Mouse (Mus musculus): Measurements from ENCODE around the gene Chad. TPM values are rescaled to one million over a fixed set of nuclear protein-coding genes. Genes with fewer than 3 reads are reported as not detected.
A peak's percentile ranks its signal among the peaks of the same experiment; 100 is the strongest.

Chad gene
- polyA plus RNA-seq, 1 experiment: not detected

DNA sequence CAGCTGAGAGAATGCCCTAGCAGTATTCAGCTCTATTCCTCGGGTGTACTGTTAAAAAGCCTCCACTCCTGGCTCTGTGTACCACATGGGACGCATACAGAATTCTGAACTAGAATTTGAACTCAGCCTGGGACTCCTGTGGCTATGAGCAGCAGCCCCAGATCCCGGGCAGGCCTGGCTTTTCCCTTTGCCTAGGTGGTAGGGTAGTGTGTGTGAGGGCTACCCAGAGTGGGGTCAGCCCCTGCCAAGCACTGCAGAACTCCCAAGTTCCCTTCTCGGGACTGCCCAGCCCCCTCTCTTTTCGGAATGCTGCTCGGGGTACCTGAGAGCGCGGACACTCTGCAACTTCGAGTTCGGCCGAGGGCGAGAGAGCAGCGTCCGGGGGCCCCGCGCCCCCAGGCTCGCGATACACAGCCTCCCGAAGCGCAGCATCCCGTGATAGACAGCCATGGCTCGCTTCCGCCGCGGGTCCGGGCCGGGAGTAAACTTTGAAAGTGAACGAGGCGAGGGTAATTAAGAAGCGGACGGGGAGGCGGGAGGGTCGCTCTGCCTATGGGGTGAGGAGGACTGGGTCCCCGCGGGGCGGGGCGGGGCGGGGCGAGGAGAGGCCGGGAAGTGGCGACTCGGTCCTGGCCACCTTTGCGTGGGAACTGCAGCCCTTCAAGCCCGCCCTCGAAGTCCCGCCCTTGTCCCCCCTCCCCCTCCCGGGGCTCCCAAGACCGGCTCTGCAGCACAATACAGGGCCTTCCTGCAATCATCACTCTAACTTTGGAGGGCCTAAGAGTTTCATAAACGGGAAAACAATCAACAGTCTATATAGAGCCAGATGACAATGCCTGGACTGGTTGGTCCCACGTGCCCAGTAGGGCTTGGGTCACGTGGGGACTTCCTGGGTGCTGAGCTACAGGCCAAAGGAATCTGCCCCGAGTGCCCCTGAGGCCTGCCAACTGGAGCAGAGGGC lies 36.8 kb downstream of the Chad start, which contains the start of gene Acsf2:
Gene Acsf2, minus strand, starts transcription at position 551 of the 961 bp plus-strand sequence.
- Histone ChIP-seq H3K4me3 (ENCODE audit: insufficient read depth, low read depth, low read length) (peak within 1 kb of the TSS; percentile 41), H3K27ac (ENCODE audit: insufficient read depth, low read depth, low read length) (no peak within 1 kb of the TSS), H3K4me1 (ENCODE audit: control insufficient read depth, insufficient read depth, low read length) (peaks cover 4% of the 10 kb centered on the region)
- 2% methylated on average over 51 of the region's 52 CpGs for WGBS
- TF ChIP-seq CTCF (IDR thresholded peaks at IDR 0.05; ENCODE audit: insufficient read depth, low read depth, low read length): no peak
- TF ChIP-seq POLR2A (IDR thresholded peaks at IDR 0.05; ENCODE audit: insufficient read depth, low read depth, low read length): no peak

- no peak for TF ChIP-seq CTCF (IDR thresholded peaks at IDR 0.05; ENCODE audit: insufficient read depth, low read depth, low read length)
- TF ChIP-seq POLR2A (IDR thresholded peaks at IDR 0.05; ENCODE audit: insufficient read depth, low read depth, low read length): no peak
- H3K4me3 ChIP-seq (ENCODE audit: insufficient read depth, low read depth, low read length): no peak overlapping the region
- 78% methylated on average over 11 of the region's 11 CpGs for WGBS
- peaks cover 4% of the 10 kb centered on the region for H3K4me1 ChIP-seq (ENCODE audit: control insufficient read depth, insufficient read depth, low read length)
- H3K27ac ChIP-seq (ENCODE audit: insufficient read depth, low read depth, low read length): no peak overlapping the region
Observed at GRCm38 (mm10) chr11:94602356-94602955, 37.6 kb downstream of the Chad start.

DNA sequence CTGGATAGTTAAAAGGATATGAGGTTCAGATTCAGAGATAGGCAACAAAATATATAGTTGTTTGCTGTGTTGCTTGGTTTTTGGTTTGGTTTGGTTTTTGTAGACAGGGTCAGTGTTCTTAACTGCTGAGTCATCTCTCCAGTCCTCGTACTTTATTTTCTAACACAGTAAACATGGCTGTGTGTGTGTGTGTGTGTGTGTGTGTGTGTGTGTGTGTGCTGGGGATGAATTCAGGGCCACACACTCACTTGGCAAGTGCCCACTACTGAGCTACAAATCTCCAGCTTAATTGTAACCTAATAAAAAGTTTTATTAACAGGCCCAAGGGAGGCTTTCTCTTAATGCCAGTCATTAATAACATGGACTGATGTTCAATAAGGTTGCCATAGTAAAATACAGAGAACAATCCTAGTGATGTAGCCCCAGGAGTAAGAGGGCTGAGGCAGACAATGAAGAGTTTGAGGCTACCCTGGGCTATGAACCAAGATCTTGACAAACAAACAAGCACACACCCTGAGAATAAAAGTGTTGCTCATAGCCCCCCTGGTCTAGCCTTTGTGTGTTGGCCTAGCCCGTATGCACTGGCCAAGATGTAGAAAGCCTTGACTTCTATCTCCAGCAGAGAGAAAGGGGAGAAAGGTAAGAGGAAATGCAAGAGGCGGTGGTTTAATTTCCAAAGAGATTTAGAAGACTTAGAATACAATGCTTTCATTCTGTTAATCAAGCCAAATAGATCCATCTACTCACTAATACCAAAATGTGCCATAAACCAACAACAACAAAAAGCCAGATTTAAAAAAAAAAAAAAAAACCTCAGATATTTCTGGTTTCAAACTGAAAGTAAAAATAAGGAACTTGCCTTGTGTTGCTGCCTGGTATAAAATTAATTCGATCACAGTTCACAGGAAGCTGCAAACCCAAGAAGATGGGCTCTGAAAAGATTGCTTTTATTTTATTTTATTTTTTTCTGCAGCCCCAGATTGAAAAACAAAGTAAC lies 46.2 kb downstream of the Chad start:
- H3K27ac ChIP-seq (ENCODE audit: insufficient read depth, low read depth, low read length): no peak overlapping the region
- TF ChIP-seq POLR2A (IDR thresholded peaks at IDR 0.05; ENCODE audit: insufficient read depth, low read depth, low read length): no peak
- TF ChIP-seq CTCF (IDR thresholded peaks at IDR 0.05; ENCODE audit: insufficient read depth, low read depth, low read length): no peak
- H3K4me1 ChIP-seq (ENCODE audit: control insufficient read depth, insufficient read depth, low read length): no peaks in the 10 kb centered on the region
- 57% methylated on average over 4 of the region's 4 CpGs for WGBS
- H3K4me3 ChIP-seq (ENCODE audit: insufficient read depth, low read depth, low read length): no peak overlapping the region

GRCm38 (mm10) chr11:94614603-94615002 lies 49.8 kb downstream of the Chad start:
- Histone ChIP-seq H3K4me3 (ENCODE audit: insufficient read depth, low read depth, low read length) (no peak overlapping the region), H3K27ac (ENCODE audit: insufficient read depth, low read depth, low read length) (no peak overlapping the region), H3K4me1 (ENCODE audit: control insufficient read depth, insufficient read depth, low read length) (no peaks in the 10 kb centered on the region)
- TF ChIP-seq POLR2A (IDR thresholded peaks at IDR 0.05; ENCODE audit: insufficient read depth, low read depth, low read length) (no peak), CTCF (IDR thresholded peaks at IDR 0.05; ENCODE audit: insufficient read depth, low read depth, low read length) (no peak)
- whole genome bisulfite sequencing: 75% methylated on average over 4 of the region's 4 CpGs

GRCm38 (mm10) chr11:94615494-94615893 lies 50.6 kb downstream of the Chad start:
- TF ChIP-seq POLR2A (IDR thresholded peaks at IDR 0.05; ENCODE audit: insufficient read depth, low read depth, low read length) (no peak), CTCF (IDR thresholded peaks at IDR 0.05; ENCODE audit: insufficient read depth, low read depth, low read length) (no peak)
- WGBS: 16% methylated on average over 4 of the region's 4 CpGs
- Histone ChIP-seq H3K4me1 (ENCODE audit: control insufficient read depth, insufficient read depth, low read length) (no peaks in the 10 kb centered on the region), H3K27ac (ENCODE audit: insufficient read depth, low read depth, low read length) (no peak overlapping the region), H3K4me3 (ENCODE audit: insufficient read depth, low read depth, low read length) (no peak overlapping the region)

- 97% methylated on average over 2 of the region's 2 CpGs for WGBS
- Histone ChIP-seq H3K27ac (ENCODE audit: insufficient read depth, low read depth, low read length) (no peak overlapping the region), H3K4me3 (ENCODE audit: insufficient read depth, low read depth, low read length) (no peak overlapping the region), H3K4me1 (ENCODE audit: control insufficient read depth, insufficient read depth, low read length) (no peaks in the 10 kb centered on the region)
- TF ChIP-seq POLR2A (IDR thresholded peaks at IDR 0.05; ENCODE audit: insufficient read depth, low read depth, low read length) (no peak), CTCF (IDR thresholded peaks at IDR 0.05; ENCODE audit: insufficient read depth, low read depth, low read length) (no peak)
Observed at GRCm38 (mm10) chr11:94617646-94618045, 52.8 kb downstream of the Chad start.

Other genes starting within 250 kb of the Chad start
- 287 and 558 TPM in 2 replicates for gene Luc7l3, start 243.1 kb upstream of the Chad start, polyA plus RNA-seq (2012; ENCODE audit: insufficient read depth, insufficient read length, low replicate concordance, missing spikeins)
- 384 TPM in 1 of 2 replicates, not detected in the other for gene Ankrd40, start 237.0 kb upstream of the Chad start, polyA plus RNA-seq (2012; ENCODE audit: insufficient read depth, insufficient read length, low replicate concordance, missing spikeins)
- not detected in 2 replicates for gene Abcc3, start 172.1 kb upstream of the Chad start, polyA plus RNA-seq (2012; ENCODE audit: insufficient read depth, insufficient read length, low replicate concordance, missing spikeins)
- 54.5 TPM in 1 of 2 replicates, not detected in the other for gene Cacna1g, start 90.8 kb upstream of the Chad start, polyA plus RNA-seq (2012; ENCODE audit: insufficient read depth, insufficient read length, low replicate concordance, missing spikeins)
- not detected in 2 replicates for gene Spata20, start 78.9 kb upstream of the Chad start, polyA plus RNA-seq (2012; ENCODE audit: insufficient read depth, insufficient read length, low replicate concordance, missing spikeins)
- not detected in 2 replicates for gene Epn3, start 65.1 kb upstream of the Chad start, polyA plus RNA-seq (2012; ENCODE audit: insufficient read depth, insufficient read length, low replicate concordance, missing spikeins)
- not detected in 2 replicates for gene Mycbpap, start 43.3 kb upstream of the Chad start, polyA plus RNA-seq (2012; ENCODE audit: insufficient read depth, insufficient read length, low replicate concordance, missing spikeins)
- gene Rsad1, start 15.8 kb upstream of the Chad start, polyA plus RNA-seq (2012; ENCODE audit: insufficient read depth, insufficient read length, low replicate concordance, missing spikeins): not detected in 2 replicates
- gene Acsf2, start 36.8 kb downstream of the Chad start, polyA plus RNA-seq (2012; ENCODE audit: insufficient read depth, insufficient read length, low replicate concordance, missing spikeins): not detected in 2 replicates
- not detected in 2 replicates for gene Lrrc59, start 64.7 kb downstream of the Chad start, polyA plus RNA-seq (2012; ENCODE audit: insufficient read depth, insufficient read length, low replicate concordance, missing spikeins)
- gene Mrpl27, start 88.7 kb downstream of the Chad start, polyA plus RNA-seq (2012; ENCODE audit: insufficient read depth, insufficient read length, low replicate concordance, missing spikeins): not detected in 2 replicates
- not detected in 2 replicates for gene Eme1, start 88.9 kb downstream of the Chad start, polyA plus RNA-seq (2012; ENCODE audit: insufficient read depth, insufficient read length, low replicate concordance, missing spikeins)
- not detected in 2 replicates for gene Xylt2, start 112.5 kb downstream of the Chad start, polyA plus RNA-seq (2012; ENCODE audit: insufficient read depth, insufficient read length, low replicate concordance, missing spikeins)
- not detected in 2 replicates for gene Gm11541, start 139.5 kb downstream of the Chad start, polyA plus RNA-seq (2012; ENCODE audit: insufficient read depth, insufficient read length, low replicate concordance, missing spikeins)
- not detected in 2 replicates for gene Cdc34b, start 176.7 kb downstream of the Chad start, polyA plus RNA-seq (2012; ENCODE audit: insufficient read depth, insufficient read length, low replicate concordance, missing spikeins)
- not detected in 2 replicates for gene Tmem92, start 217.7 kb downstream of the Chad start, polyA plus RNA-seq (2012; ENCODE audit: insufficient read depth, insufficient read length, low replicate concordance, missing spikeins)